Mouse (Mus musculus) gastrocnemius, postnatal 4 days (tissue): Measurements from ENCODE around the gene Sfxn5. TPM values are rescaled to one million over a fixed set of nuclear protein-coding genes. Genes with fewer than 3 reads are reported as not detected.

Experiments used
- DNase-seq, 2 experiments: peaks; one replicate each; pipeline ENCODE4 v3.0.0; 2021 to 2022; ENCODE audit warnings: low spot score in 2 of 2, mixed read lengths in 2 of 2
- total RNA-seq, 2 experiments: library from RNA; stranded (reverse); gene quantifications; 2 replicates each; pipeline ENCODE4 v1.2.3; 2021

Sfxn5 gene
- total RNA-seq, 2 experiments from 2014 or later, result 4.7 to 5.4 TPM

DNA sequence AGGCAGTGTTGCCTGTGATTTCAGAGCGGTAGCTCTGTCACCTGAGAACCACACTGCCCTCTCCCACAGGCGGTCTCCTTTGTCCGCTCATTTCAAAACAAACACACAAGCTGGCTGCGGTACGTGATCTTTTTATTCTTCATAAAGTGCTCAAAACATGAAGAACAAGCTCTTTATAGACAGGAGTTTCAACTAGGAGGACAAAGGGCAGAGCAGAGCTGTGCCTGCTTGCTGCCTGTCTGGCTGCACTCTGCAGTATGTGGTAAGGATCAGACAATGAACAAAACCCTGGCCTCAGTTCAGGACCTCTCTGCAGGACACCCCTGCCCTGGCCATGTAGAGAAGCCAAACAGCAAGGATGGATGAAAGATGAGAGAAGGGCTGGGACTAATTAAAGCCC lies 1.6 kb upstream of the Sfxn5 start:
- no peak for DNase-seq

DNA sequence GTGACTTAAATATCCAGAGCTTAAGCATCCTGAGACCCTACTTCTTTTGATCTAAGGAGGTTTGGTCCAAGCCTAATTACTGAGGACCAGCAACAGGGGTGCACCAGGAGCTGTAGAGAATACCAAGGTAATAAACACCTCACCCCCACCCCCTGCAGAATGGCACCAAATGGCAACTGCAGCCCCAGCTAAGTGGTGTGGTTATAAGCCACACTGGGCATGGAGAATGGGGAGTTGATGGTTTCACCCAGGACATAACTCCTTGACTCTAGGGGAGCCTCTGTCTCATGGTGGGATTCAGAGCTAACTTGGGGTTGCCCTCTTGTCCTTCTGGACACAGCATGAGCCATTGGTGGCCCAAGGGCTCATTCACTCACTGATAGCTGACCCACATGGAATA lies 1.0 kb upstream of the Sfxn5 start:
- no peak for DNase-seq

DNA sequence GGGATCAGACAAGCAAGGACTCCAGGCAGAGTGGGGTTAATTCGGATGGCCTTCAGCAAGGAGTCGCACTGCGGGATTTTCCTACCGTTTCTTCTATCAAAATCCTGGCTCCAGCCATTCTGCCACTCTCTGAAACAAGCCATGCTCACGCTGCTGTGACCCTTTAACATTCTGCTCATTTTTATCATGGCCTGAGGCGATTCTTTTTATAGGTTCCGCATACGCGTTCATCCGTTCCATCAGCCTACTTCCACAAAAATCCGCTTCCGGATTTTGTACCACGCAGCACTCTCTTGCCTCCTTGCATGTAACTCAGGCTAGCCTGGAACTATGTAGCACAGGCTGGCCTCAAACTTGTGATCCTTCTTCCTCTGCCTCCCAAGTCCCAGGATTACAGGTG lies 510 bp upstream of the Sfxn5 start:
- DNase-seq, result no peak

DNA sequence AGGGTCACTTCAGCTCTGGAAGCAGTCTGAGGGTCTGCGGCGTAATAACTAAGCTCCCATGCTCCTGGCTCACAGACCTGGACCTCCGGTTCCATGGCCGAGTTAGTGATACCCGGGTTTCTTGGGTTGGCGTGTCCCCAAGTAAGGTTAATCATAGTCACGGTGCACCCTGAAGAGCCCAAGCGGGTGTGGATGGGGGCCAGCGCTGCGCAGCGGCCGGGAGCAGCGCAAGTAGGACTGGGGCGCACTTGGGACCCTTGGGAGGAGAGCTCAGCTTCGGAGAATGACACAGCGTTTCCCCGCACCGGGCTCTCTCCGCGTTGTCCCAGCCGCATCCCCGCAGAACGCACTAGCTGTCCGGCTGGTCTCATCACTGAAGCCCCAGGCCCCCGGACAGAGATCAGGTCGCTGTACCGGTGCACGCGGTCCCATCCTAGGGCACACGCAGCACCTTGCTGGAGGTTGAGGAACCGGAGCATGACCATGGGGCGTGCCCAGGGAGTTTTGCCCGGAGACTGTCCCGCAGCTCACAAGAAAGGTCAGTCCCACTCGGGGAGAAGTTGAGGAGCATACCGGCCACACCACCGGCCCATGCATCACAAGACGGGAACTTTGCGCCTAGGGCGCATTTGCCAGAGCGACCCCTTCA lies 747 bp downstream of the Sfxn5 start:
- DNase-seq, result peak in 1 of 2 experiments; percentile 38

DNA sequence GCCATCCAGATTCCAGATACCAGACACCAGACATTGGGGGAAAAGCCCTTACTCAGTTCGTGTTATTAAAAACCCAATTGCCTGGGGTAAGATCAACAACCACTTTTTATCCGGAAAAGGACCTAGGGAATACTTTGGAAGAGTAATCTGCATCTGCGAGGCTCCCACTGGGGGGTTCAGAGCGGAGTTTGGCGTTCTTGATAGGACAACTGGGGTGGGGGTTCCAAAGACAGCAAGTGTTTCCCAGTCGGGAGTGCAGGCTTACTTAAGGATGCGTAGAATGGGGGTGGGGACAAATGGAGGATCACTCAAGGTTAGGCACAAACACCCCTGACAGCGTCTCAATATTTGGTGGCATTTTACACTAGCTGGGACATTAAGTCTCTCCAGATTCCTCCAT lies 1.5 kb downstream of the Sfxn5 start:
- no peak for DNase-seq

DNA sequence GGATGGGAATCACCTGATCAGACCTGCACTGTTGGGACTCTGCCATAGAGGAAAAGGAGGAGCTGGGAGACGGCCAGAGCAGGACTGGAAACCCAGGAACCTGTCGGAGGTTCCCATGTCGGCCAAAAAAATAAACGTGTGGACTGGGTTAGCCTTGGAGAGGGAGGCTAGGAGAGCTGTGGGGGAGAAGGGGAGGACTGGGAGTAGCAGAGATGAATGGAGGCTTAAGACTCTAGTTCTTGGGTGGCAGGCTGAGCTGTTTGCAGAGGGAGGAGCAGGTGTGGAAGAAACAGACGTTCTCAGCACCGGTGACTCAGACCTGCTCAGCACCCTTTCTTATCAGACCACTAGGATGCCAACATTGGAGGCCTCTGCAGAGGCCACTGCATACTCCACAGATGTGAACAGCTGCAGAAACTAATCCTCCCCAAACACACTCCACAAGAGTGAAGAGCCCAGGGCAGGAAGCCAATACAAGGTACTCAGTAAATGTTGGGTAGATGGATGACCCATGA lies 1.9 kb downstream of the Sfxn5 start:
- DNase-seq, result no peak

DNA sequence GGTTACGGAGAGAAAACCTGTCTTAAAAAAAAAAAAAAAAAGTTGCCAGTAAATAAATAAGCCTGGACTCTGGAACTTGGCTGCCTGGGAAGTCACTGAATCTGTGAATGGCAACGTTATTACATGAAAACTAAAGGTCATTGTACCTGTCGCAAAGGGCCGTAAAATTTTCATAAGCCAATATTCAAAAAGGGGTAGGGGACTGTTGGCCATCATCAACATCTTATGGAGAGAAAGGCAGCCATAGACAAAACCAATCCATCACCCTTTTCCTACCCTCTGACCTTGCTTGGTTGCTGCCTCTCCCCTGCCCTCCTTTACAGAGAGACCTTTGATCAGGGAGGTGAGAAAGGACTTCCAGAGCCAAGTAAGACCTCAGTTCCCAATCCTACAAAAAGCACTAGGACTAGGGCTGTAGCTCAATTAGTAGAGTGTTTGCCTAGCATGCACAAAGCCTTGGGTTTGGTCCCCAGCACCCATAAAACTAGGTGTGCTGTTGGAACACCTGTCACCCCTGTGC lies 3.5 kb downstream of the Sfxn5 start:
- no peak for DNase-seq

DNA sequence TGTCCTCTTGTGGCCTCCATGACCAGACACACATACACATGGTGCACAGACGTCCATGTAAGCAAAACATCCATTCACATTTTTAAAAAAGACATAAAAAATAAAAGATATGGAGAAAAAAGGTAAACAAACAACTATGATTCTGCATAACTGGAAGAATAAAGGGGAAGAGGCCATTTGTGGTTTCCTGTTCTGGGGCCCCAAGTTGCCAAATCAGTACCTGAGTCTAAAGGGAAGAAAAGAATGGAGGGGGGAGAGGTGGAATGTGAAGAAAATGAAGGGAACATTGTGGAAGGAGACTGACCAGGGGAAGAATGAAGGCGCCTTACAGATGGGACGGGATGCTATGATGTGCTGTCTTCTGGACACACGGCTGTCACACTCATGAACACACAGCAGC lies 6.7 kb downstream of the Sfxn5 start:
- DNase-seq, result no peak

DNA sequence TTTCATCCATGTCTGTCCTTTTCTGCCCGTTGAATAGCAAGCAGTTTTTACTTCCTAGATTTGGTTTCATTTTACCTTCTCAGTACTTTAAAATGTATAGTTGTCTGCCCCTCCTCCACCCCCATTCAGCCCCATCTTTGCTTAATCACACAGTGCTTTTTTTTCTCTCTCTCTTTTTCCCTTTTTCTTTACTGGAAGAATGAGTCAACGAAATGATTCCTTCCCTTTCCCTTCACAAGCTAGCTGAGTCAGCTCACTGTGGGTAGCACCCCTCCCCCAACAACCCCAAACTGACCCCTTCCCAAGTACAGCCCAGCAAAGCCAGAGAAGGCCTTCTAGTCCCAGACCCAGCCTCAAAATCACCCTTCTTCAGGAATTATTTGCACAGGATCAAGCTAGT lies 8.1 kb downstream of the Sfxn5 start:
- DNase-seq, result no peak

DNA sequence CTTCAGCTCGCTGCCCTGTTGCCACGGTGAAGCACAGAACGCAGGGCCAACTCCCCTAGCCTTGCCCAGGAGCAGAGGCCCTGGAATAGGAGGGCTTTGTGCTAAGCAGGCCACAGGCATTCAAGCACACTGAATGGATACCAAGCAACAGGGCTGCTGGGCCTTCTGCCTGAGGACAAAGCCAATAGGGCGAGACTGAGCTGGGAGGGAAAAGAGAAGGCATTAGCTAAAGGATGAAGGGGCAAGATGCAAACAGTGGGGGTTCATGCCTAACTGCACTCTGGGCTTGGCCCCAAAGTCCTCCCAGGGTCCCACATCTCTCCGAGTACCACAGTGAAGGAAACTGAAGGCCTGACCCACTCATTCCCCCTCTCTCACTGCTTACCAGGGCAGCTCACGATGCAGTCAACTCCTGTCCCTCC lies 12.8 kb downstream of the Sfxn5 start:
- no peak for DNase-seq

DNA sequence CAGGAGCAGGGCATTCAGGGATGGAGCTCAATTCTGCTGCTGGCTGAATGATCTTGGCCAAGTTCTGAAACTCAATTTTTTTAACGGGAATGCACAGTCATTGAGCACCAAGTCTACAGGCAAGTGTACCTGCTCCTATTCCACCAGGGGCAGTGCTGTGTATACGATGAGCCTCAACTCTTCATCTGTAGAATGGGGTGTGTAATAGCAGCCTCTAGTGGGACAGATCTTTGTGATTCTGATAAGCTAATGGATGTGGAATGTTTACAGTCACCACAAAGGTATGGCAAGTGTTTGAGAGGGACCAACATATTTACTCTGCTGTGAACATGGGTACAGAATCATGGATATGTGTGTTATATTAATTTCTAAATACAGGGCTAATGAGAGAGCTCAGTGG lies 17.0 kb downstream of the Sfxn5 start:
- no peak for DNase-seq

DNA sequence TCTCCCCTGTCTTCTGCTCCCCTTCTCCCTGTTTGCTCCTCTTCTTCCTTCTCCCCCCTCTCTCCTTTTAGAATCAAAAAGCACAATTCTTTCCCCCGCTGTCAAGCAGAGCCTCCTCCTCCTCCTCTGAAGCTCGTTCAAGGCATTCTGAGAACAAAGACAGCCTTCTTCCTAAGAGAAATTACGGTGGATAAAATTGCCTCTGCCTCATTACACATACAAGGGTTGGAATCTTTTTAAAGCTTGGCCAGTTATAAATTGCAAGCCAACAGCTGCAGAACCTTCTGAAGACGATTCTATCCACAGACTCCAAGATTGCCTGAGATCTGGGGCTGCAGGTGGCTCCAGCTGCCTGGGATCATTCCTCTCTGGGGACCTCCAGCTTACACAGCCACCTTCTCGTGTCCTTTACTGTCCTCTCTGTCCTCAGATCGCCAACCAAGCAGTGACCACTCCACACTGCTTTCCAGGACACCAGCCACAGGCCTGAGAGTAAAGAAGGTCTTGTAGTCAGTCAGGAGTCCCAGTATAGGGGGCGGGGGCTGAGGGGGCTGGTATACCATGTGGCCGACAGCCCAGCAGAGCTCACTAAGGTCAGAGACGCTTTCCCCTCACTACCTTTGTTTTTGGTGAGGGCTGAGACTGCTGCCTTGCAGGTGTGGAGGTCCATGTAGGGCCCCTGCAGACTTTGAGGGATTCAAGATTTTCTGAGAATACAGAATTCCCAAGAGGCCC lies 19.0 kb downstream of the Sfxn5 start:
- DNase-seq, result no peak

DNA sequence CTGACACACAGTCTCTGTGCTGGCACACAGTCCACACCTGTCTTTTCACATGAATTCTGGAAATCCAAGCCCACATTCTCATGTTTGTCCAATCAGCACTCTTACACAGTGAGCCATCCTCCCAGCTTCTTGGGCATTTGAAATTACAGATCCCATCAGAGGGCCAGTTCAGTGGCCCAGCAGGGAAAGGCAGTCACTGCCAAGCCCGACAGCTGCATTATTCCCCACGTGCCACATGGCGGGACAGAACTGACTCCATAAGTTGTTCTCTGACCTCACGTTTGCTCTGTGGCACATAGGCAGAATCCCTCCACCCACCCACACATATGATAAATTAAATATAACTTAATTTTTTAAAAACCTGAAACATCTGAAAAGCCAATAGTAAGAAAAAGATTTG lies 25.3 kb downstream of the Sfxn5 start:
- no peak for DNase-seq

DNA sequence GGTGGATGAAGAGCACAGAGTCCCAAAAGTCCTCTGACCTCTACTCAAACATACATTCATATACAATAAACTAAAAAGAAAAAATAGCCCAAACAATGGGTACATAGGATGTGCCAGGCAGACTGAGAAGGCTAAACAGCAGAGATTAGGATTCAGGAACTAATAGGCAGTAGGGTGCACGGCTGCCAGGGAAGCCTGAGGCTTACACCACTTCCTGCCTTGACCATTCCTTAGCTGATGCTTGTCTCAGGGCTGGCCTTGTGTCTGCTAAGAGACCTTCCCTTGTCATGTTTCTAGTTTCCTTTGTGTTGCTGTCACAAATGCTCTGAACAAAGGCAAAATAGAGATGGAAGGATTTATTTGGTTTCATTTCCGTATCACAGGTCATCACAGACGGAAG lies 26.8 kb downstream of the Sfxn5 start:
- no peak for DNase-seq

DNA sequence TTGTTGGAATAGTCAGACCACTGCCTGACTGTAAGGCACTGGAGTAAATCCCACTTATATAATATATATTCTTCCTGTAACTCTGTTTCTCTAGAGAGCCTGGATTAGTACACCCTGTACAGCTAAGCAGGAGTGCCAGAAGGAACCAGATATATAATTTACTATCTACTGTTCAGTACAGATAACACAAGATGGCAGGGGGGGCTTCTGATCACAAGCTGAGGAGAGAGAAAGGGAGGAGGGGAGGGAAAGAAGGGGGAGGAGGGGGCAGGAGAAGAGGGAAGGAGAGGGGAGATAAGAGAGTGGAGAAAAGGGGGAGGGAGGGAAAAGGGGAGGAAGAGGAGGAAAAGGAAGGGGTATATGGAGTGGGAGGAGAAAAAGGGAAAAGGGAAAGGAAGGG lies 27.4 kb downstream of the Sfxn5 start:
- no peak for DNase-seq

DNA sequence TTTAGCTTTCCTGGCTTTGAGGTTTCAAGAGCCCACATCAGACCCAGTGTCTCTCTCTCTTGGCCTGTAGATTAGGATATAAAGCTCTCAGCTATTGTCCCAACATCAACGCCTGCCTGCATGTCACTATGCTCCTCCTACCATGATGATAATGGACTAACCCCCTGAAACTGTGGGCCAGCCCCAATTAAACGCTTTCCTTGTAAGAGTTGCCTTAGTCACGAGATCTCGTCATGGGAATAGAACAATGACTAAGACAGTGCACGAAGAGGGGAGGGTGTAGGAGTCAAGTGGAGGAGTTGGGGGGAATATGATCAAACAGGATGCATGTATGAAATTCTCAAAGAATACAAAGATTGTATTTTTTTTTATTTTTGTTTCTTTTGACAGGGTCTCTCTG lies 28.3 kb downstream of the Sfxn5 start:
- no peak for DNase-seq

DNA sequence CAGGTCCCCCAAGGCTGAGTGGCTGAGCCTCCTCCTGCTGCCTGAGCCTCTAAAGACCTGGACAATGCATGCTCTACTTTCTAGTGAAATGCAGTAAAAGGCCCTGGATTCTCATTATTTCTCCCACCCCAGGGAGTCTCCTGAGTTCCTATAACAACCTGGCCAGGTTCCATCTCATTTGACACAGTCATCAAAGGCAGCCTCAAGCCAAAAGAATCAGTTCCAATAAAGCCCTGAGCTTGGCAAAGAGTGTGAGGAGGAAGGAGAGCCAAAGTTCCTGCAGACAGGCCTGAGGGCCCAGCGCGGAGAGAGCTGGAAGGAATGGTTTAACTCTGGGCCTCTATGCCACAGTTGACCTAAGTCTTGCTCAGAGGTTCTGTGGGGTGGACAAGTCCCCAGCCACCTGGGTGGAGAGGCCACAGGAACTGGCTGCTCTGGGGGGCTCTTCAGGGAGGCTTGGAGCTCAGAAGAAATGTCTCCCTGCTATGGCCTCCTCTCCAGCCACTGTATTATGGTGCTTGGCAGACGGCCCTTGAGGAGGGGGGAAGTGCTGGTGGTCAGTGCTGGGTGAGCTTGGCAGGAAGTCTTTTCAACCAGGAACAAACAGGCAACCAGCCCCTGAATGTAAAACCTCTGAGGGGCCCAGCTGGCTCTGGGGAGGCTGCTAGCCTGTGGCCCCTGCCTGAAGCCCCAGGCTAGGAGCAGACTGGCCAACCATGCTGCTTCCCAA lies 30.7 kb downstream of the Sfxn5 start:
- DNase-seq, result peak in 1 of 2 experiments; percentile 48

DNA sequence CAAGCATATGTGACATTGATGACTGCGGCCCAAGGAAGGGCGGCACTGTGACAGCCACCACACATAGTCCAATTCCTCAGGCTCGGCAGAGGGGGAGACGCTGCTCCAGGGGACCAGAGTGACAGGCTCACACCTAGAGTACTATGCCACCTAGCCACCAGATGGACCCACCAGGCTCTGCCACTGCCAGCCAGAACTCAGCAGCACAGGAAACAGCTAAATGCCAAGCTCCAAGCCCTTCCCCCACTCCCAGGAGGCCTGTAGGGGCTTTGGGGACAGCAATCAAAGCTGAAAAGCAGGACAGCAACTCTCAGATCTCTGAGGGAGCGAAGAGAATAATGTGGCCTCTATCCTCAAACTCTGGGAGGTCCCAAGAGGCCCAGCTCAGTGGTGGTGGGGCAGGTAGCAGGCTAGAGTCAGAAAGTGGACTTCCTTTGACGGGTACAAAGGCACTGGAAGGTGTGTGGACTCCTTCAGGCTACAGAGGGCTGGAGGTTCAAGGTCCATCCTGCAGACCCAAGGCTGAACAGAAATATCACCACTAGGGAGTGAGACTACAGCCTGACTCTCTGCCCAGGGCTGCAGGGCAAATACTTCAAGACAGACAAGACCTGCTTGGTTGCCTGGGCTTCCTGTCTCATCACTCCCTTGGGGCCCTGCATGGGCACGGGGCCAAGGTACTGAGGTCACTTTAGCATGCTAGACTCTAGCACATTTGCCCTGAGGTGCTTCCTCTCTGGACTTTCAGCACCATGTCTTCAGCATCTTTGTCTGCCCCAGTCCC lies 37.6 kb downstream of the Sfxn5 start:
- peak in 1 of 2 experiments; percentile 58 for DNase-seq

DNA sequence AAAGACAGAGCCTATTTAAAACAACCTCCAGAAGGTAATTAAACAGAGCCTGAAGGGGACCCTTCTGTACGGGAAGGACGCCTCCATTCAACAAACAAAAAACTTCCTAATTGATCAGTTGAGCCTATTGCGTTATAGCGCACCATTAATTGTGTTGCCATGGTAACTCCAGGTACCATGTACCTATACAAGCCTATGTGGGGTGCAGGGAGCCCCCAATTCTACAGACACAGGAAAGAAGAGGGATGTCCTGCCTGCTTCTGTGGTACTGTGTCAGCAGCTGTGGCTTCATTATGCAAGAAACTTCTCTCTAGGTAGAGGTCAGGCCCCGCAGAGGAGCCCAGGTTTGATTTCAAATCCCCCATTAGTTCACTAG lies 39.2 kb downstream of the Sfxn5 start:
- no peak for DNase-seq

DNA sequence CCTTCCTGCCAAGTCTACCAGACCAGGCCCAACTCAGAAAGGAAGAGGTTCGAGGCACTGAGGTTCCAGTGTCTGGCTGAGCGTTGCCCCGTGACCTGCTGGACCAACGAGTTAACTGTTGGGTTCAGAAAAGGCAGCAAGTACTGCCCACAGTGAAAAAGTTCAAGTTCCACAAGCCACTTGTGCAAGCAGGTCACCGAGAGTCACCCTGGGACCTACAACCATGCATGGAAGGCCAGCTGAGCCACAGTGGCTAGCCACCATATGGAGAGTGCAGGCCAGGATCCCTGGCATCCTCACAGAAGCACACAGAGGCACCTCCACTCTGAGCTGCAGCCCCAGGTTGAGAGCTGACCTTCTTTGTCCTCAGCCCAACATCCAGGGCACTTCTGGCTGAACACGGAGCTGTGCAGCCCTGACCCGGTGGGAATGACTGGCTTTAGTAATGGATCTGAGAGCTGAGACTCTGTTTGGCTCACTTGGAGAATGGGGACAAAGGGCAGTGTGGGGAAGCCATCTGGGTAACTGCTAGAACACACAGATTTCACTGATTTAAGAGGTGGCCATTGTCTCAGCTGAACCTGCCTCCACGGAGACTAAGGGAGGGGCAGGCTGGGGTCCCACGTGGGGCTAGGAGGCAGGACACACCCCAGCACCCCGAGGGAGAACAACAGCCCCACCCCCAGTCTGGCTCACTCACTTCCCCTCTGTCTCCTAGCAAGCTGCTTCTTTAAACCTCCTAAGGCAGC lies 39.8 kb downstream of the Sfxn5 start:
- DNase-seq, result no peak
